Mouse (Mus musculus): ENCODE results near the gene Rnf113a2.

Gene Rnf113a2

DNA sequence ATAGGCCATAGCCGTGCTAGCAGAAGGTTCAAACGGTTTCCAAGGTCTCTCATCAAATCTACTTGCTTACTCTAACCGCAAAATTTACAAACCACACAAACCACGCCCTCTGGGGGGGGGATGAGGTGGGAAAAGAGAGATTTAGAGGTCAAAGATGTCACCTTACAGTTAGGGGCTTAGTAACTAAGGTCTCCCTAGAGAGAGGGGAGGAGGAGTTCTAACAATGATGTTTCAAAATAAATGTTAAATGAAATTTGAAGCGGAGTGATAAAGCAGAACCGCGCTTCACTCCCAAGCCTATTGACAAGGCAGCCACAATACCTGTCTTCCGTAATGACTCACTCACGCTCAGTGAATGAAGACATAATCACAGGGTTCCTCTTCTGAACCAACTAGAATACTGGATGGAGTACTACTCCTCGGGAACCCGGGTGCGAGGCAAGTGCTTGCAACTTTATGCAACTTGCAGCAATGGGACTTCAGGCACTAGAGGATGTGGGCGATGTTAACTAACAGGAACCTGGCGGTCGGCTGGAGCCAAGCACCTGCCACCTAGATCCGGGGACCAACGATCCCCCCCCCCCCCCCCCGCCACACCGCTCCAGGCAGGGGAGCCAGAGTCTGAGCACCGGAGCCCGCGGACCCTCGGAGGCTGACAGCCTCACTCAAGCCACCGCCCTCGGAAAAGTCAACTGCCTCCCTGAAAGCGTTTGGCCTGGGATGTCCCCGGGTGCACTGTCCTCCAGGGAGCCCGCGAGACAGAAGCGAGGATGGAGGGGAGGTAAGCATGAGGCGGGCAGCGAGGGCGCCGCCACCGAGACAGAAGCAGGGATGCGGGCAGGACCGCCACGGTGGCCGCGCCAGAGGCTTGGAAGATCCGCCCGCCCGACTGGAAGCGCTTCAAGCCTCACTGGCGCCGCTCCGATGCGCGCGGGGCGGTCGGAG lies 8.8 kb upstream of the Rnf113a2 start:
- DNase-seq (ENCODE audit: low read depth, low spot score): peak; percentile 79

DNA sequence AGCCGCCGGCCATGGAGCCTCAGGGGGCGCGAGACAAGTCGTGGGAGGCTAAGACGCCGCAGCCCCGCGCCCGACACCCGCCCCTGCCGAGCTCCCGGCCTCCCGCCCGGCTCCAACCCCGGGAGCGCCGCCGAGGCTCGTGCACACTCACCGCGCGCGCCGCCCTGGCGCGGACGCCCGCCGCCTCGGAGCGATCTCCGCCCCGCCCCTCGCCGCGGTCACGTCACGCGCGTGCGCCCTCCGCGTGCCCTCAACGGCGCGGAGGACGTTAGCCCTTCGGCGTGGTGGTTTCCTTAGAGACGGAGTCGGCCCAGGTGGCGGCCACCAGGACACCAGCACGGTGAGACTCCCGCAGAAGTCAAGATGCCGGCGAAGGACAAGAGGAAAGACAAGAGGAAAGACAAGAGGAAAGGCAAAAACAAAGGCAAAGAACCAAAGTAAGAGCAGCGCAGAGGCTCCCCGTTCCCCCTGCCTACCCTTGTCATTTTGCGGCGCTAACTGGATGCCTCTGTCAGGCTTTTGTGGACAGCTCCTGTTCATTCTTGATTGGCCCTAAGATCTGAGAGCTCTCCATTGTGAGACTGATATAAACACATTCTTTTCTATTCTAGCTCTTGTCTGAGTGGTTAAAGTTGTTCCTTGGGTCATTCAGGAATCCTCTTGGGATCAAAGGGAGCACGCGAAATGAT lies 8.0 kb upstream of the Rnf113a2 start, which contains the start of the genes Entpd5 and Bbof1:
Gene Entpd5 (minus strand): TSS at position 211 of the 689 bp plus-strand sequence.
Gene Bbof1 (plus strand): TSS at position 253 of the 689 bp plus-strand sequence.
- peak; percentile 94 for DNase-seq (ENCODE audit: low read depth, low spot score)

DNA sequence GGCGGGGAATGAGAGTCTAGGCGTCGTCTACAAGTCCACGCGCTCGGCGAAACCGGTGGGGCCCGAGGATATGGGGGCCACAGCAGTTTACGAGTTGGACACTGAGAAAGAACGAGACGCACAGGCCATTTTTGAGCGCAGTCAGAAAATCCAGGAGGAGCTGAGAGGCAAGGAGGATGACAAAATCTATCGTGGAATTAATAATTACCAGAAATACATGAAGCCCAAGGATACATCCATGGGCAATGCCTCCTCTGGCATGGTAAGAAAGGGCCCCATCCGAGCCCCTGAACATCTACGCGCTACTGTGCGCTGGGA lies 568 bp downstream of the Rnf113a2 start:
- no peak for DNase-seq (ENCODE audit: low read depth, low spot score)

DNA sequence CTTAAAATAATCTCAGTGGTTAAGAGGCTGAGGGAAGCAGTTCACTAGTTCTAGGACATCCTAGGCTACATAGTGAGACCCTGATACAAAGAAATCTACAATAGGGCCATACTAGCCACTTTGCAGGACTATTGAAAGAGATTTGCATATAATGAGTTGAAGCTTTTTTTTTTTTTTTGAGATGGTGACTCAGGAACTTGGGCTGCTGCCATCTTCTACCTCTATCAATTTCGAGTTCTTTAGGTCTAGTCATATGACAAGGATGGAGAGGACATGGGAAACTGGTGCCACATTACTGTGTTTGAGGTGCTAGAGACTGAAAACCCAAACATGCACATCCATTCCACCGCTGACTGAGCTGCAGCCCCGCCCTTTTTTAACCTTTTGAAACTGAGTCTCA lies 7.0 kb downstream of the Rnf113a2 start:
- no peak for DNase-seq (ENCODE audit: low read depth, low spot score)

DNA sequence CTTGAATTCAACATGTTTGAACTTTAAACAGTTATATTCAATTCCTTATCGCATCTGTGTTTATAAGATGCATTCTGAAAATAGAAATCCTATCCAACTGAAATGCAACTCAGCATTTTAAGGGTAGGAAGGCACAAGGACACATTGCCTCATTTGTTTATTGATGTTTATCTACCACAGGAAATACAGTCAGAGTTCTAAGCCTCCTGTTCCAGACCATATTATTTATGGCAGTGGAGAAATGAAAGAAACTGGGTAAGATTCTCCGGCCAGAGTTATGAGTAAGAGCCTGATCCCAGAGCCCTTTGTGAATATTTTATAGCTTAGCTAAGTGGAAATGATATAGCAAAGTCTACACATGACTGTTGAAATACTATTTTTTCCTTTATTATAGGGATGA lies 12.8 kb downstream of the Rnf113a2 start:
- no peak for DNase-seq (ENCODE audit: low read depth, low spot score)

DNA sequence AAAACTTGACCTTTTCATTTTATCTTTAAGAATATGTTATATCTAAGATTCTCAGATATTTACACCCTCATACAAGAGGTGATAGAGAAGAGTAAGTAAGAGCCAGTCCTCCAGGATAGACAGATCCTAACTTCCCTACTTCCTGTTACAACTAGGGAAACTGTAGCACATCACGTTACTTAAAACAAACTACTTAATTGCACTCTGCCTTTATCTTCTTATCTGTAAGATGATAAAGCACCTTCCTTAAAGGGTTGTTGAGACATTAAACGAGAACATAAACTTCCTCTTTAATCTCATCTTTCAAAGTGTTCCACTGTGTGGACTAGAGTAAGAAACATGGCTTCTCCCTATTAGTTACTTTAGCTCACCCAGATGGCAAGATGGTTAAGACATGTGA lies 21.7 kb downstream of the Rnf113a2 start:
- DNase-seq (ENCODE audit: low read depth, low spot score): no peak

DNA sequence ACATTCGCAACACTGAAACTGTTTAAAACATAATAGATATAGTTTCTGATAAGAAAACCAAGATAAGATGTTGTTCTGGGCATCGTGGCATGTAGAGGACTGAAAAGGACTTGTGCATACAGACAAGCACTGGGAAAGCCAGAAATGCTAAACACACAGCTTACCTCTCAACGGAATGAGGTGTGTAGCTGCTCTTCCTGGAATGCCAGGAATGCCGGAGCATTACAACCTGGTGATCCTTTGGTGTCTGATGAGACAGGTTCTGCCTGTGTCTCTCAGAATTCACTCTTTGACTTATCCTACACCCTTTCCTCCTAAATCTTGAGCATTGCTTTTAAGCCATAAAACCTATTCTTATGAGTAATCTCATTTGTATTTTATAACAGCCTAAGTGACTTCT lies 25.5 kb downstream of the Rnf113a2 start:
- no peak for DNase-seq (ENCODE audit: low read depth, low spot score)

DNA sequence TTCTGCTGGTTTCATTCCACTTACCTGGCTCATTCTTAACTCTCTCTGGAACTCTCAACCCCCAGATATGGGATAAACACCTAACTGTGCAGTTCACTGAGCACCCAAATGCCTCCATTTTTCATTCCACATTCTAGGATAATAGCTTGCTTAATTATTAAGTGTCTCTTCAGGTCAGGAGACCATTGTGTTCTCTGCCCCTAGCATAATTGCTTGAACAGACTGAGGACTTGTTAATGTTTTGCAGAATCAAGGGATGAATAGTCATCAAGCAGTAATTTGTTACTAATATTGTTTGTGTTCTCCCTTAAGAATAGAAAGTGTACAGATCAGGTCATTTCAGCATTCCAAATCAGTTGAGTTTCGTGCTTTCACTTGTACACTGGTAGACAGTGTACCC lies 30.4 kb downstream of the Rnf113a2 start:
- no peak for DNase-seq (ENCODE audit: low read depth, low spot score)

DNA sequence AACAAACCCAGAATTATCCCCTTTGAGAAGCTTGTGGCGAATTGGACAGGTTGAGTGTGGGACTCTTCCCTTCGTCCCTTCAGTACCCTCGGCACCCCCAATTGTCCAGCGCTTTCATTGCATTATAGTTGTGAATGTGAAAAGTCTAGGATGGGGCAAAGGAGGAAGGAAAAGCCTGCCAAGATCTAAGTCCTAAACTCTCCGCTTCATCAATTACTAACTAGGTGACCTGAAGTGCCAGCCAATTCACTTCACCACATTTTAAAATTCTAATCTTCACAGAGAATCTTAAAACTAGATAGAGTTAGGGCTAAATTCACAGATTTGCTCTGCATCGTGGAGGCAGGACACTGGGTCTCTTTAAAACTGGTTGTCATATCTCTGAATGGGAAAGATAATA lies 31.2 kb downstream of the Rnf113a2 start:
- DNase-seq (ENCODE audit: low read depth, low spot score): no peak

DNA sequence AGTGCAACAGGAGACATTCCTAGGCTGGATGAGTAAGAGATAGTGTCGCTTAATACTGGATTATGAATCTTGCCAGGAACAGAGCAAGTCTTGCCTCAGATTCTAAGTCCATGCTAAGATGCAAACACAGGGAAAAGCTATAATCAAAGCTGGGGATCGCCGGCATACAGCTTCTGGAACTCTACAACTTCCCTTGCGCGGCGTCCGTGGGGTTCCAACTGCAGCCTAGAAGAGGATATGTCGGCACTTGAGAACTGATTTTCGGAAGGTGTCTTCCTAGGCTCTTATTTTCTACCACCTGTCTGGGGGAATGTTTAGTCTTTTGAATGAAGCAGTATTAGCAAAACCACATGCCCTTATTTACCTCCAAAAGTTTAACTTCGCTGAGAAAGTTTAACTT lies 32.9 kb downstream of the Rnf113a2 start:
- peak; percentile 7 for DNase-seq (ENCODE audit: low read depth, low spot score)

DNA sequence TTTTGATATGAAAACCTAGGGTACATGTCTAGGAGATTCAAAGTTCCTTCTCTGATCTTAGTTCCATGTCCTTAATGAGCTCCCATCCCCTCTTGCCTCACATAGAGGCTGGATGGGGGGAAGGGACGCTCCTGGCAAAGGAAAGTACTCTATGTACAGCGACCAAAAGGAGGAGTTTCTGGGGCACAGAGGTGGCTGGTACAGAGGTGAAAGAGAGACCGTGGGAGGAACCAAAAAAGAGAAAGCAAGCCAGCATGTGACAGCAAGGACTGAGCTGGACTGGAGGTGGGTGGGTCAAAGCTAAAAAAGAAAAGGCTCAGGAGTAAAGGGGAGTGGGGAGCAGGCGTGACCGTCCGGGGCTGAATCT lies 33.3 kb downstream of the Rnf113a2 start:
- DNase-seq (ENCODE audit: low read depth, low spot score): no peak

DNA sequence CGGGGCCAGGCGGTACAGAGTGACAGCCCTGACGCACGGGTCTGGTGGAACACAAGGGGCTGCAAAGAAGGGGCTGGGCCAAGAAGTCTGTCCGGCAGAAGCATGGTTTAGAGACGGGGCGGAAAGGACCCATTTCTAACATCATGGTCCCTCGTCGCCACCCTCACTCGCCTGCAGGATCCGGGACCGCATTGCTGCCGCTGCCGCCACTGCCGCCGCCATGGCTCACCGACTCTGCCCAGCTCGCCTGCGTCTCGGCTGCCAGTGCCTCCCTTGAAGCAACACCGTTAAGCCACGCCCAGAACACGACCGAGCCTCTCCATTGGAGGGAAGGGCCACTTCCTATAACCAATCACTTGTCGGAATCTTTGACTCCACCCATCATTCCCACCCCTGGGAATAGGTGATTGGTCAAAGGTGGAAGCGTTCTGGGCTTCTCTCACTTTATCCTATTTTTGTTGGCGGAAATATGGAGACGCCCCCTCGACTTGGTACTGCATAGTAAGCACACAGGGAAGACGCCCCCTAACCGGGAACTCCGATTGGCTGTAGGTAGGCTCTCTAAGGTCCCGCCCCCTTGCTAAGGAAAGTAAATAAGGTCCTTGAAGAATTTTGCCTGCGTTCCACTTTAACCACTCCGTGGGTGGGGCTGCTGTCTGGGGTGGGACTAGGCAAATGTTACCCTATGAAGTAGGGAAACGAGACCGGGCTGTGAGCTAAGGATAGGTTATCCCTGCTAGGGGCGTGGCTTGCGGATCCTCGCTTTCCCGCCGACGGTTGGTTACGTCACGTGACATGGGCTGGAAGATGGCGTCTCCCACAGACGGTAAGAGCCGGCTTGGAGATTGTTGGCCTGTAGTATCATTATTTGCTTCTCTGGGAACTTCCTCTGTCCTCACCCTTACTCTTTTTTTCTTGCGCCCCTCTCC lies 34.0 kb downstream of the Rnf113a2 start, which contains the start of the genes Aldh6a1 and Lin52:
Gene Aldh6a1 (minus strand): TSS at position 287 of the 929 bp plus-strand sequence.
Gene Lin52 (plus strand): TSS at position 705 of the 929 bp plus-strand sequence.
- peak; percentile 98 for DNase-seq (ENCODE audit: low read depth, low spot score)

DNA sequence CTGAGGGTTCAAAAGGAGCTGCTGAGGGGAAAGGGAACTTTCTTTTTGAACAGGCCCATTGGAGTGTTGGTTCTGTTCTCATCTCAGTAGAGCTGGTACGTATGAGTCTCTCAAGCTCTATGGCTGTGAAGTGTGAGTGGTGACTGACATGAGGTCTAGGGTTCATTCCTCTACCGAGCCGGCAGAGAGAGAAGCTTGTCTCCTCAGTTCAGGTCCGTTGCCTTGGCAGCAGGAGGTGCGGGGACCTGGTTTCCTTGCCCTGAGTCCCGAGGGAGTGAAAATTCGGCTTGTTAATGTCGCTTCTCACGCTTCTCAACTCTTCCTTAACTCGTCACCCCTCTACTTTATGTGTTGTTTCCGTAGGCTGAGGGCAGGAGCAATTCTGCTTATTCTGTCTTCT lies 34.8 kb downstream of the Rnf113a2 start:
- peak; percentile 42 for DNase-seq (ENCODE audit: low read depth, low spot score)

DNA sequence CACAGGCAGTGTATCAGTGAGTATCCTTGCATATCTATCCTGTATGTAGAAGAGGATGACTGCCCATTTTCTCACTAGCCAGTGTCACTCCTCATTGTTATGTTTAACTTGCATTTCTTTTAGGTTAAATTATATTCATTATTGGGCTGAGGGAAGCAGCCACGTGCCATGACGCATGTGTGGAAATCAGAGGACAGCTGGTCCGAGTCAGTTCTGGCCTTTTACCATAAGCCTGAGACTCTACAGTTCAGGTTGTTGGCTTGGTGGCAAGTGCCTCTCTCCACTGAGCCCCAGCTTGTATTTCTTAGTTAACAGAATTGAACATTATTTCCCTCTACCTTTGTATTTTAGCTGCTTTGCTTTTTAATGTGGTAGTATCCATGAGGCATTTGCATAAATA lies 39.9 kb downstream of the Rnf113a2 start:
- DNase-seq (ENCODE audit: low read depth, low spot score): no peak

DNA sequence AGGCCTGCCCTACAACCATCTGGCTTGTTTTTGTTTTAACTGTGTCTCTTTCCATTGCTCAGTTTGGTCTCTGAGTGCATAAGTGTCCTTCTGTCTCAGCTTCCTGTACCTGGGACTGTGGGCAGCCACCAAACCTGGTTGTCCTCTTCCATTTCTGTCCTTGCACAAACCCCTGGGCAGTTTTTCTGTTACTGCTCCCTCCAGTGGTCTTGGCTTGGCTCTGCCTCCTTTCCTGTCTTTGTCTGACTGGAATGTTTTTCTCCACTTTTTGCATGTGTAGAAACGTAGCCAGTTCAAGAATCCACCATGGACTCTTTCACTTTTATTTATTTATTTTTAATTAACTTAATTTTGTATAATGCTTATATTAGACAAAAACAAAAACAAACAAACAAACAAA lies 42.8 kb downstream of the Rnf113a2 start:
- no peak for DNase-seq (ENCODE audit: low read depth, low spot score)

DNA sequence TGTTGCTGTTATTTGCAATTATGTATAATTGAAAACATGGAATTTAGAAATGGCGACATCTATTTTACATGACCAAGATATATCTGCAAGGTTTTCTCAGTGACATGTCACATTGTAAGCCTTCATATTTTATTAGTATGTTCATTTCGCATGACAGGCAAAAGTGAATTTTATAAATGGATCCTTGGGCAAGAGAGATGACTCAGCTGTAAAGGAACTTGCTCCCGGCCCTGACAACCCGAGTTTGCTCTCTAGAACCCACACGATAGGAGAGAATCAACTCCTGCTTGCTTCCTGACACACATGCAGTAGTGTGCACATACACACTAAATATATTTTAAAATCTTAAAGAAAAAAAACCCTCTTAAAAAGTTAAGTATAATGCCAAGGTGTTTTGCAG lies 44.4 kb downstream of the Rnf113a2 start:
- DNase-seq (ENCODE audit: low read depth, low spot score): no peak

DNA sequence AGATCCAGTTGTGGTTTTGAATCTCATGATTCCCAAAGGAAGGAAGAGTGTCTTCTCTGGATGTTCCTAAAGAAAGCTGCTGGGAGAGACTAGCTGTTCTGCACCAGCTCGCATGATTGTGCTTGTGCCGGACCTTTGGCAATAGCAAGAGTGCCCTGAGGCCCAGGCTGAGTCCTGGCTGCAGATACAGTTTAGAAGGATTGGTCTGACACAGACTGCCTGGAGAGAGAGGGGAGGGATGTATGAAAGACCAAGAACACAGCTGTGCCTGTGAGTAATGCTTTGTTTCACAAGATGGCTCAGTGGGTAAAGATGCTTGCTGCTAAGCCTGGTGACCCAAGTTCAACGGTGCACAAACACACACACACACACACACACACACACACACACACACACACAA lies 45.9 kb downstream of the Rnf113a2 start:
- no peak for DNase-seq (ENCODE audit: low read depth, low spot score)
